Mouse (Mus musculus) bone marrow macrophage, adult 2 months (primary cell): ENCODE data around the gene Thsd4.

Experiments used
- CTCF ChIP-seq: IDR thresholded peaks from 2 replicates; pipeline ENCODE4 v1.5.1; 2012; ENCODE audit warnings: low read depth, mild to moderate bottlenecking, low read length, moderate library complexity
- POLR2A ChIP-seq: IDR thresholded peaks from 2 replicates; pipeline ENCODE4 v1.6.1; 2012; ENCODE audit warnings: mild to moderate bottlenecking, low read depth, low read length, borderline replicate concordance

DNA sequence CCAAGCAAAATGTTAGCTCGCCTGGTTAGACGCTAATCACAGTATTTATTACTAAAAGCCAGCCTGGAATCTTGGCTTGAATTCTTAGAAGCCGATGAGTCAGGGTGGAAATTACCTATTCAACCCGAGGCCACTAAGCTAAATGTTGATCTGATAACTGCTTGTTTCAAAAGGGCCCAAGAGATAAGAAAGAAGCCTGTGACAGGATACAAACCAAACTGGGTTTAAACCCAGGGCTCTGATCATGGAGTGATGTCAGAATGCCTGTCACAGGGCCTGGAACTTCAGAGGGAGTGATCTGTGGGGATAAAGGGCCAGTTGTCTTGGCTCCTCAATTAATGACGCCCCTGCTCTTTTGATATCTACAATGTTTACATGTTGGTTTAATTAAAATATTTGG, 497.3 kb downstream of the Thsd4 start:
- TF ChIP-seq POLR2A, result no peak
- no peak for TF ChIP-seq CTCF
